Mouse (Mus musculus) macrophage (primary cell): ENCODE measurements around the gene Bbs12. TPM values are rescaled to one million over a fixed set of nuclear protein-coding genes. Genes with fewer than 3 reads are reported as not detected.

Source experiments
- H3K27ac ChIP-seq: fragments of 350-480 bp; formaldehyde crosslinking; 2 replicates; pipeline ENCODE4 v1.9.0; 2021
- H3K36me3 ChIP-seq: fragments of 350-480 bp; formaldehyde crosslinking; 2 replicates; pipeline ENCODE4 v1.9.0; 2021; ENCODE audit errors: inconsistent target
- H3K4me3 ChIP-seq: fragments of 350-480 bp; formaldehyde crosslinking; 2 replicates; pipeline ENCODE4 v1.9.0; 2021; ENCODE audit errors: inconsistent target
- H3K79me2 ChIP-seq: fragments of 350-480 bp; formaldehyde crosslinking; 2 replicates; pipeline ENCODE4 v1.9.0; 2021; ENCODE audit errors: inconsistent target
- WGBS: methylation state at CpG from one replicate; pipeline ENCODE4 v1.1.7; 2026; ENCODE audit warnings: inconsistent platforms; ENCODE audit not compliant: missing documents; 5-methylcytosine and 5-hydroxymethylcytosine counted together
- polyA plus RNA-seq: library from polyadenylated mRNA; stranded (reverse); fragments of 250-400 nt; gene quantifications from 3 replicates; pipeline ENCODE4 v1.2.4, GENCODE M21; 2018; ENCODE audit warnings: inconsistent platforms

Gene Bbs12
- polyA plus RNA-seq, 1 experiment from 2014 or later: 0.82 TPM

GRCm38 (mm10) chr3:37348221-37349165 lies 36.1 kb downstream of the Bbs12 start, which contains the start of gene Fgf2:
Fgf2 (plus strand) TSS chr3:37348346.
- Histone ChIP-seq H3K36me3 (no peaks in the 10 kb centered on the region), H3K27ac (no peak within 1 kb of the TSS), H3K4me3 (no peak within 1 kb of the TSS), H3K79me2 (no peaks in the 10 kb centered on the region)
- WGBS: 1% methylated on average over 69 of the region's 75 CpGs

GRCm38 (mm10) chr3:37349166-37349548 lies 36.8 kb downstream of the Bbs12 start:
- Histone ChIP-seq H3K27ac (no peak overlapping the region), H3K36me3 (no peaks in the 10 kb centered on the region), H3K79me2 (no peaks in the 10 kb centered on the region), H3K4me3 (no peak overlapping the region)
- WGBS: 28% methylated on average over 8 of the region's 8 CpGs

GRCm38 (mm10) chr3:37350386-37350785 lies 38.0 kb downstream of the Bbs12 start:
- Histone ChIP-seq H3K79me2 (no peaks in the 10 kb centered on the region), H3K27ac (no peak overlapping the region), H3K4me3 (no peak overlapping the region), H3K36me3 (no peaks in the 10 kb centered on the region)
- WGBS: 77% methylated on average over 7 of the region's 7 CpGs

- 94% methylated on average over 10 of the region's 10 CpGs for WGBS
- Histone ChIP-seq H3K79me2 (no peaks in the 10 kb centered on the region), H3K4me3 (no peak overlapping the region), H3K27ac (no peak overlapping the region), H3K36me3 (no peaks in the 10 kb centered on the region)
Observed at GRCm38 (mm10) chr3:37353951-37354481, 41.7 kb downstream of the Bbs12 start.

- WGBS: 100% methylated on average over 1 of the region's 1 CpGs
- H3K36me3 ChIP-seq: no peaks in the 10 kb centered on the region
- H3K27ac ChIP-seq: no peak overlapping the region
- no peaks in the 10 kb centered on the region for H3K79me2 ChIP-seq
- no peak overlapping the region for H3K4me3 ChIP-seq
Observed at GRCm38 (mm10) chr3:37354737-37355136, 42.4 kb downstream of the Bbs12 start.

GRCm38 (mm10) chr3:37360729-37361128 lies 48.4 kb downstream of the Bbs12 start:
- WGBS: 17% methylated on average over 9 of the region's 9 CpGs
- Histone ChIP-seq H3K27ac (no peak overlapping the region), H3K4me3 (no peak overlapping the region), H3K79me2 (no peaks in the 10 kb centered on the region), H3K36me3 (no peaks in the 10 kb centered on the region)

- H3K36me3 ChIP-seq: no peaks in the 10 kb centered on the region
- 72% methylated on average over 4 of the region's 4 CpGs for WGBS
- no peak overlapping the region for H3K4me3 ChIP-seq
- no peak overlapping the region for H3K27ac ChIP-seq
- no peaks in the 10 kb centered on the region for H3K79me2 ChIP-seq
Observed at GRCm38 (mm10) chr3:37365144-37365543, 52.8 kb downstream of the Bbs12 start.

- Histone ChIP-seq H3K4me3 (no peak overlapping the region), H3K27ac (no peak overlapping the region), H3K36me3 (no peaks in the 10 kb centered on the region), H3K79me2 (no peaks in the 10 kb centered on the region)
- WGBS: 97% methylated on average over 3 of the region's 3 CpGs
Observed at GRCm38 (mm10) chr3:37365976-37366375, 53.6 kb downstream of the Bbs12 start.

GRCm38 (mm10) chr3:37366381-37367053 lies 54.2 kb downstream of the Bbs12 start:
- Histone ChIP-seq H3K79me2 (no peaks in the 10 kb centered on the region), H3K4me3 (no peak overlapping the region), H3K27ac (no peak overlapping the region), H3K36me3 (no peaks in the 10 kb centered on the region)
- WGBS: 73% methylated on average over 4 of the region's 4 CpGs

- WGBS: 61% methylated on average over 4 of the region's 4 CpGs
- Histone ChIP-seq H3K27ac (no peak overlapping the region), H3K4me3 (no peak overlapping the region)
Observed at GRCm38 (mm10) chr3:37370407-37370806, 58.1 kb downstream of the Bbs12 start.

More at GRCm38 (mm10) chr3:37370407-37370806, 58.1 kb downstream of the Bbs12 start:
- Histone ChIP-seq H3K79me2 (no peaks in the 10 kb centered on the region), H3K36me3 (no peaks in the 10 kb centered on the region)

Other genes with a start within 250 kb of the Bbs12 start
- not detected in 3 replicates for gene Adad1, start 249.0 kb upstream of the Bbs12 start, polyA plus RNA-seq
- not detected in 3 replicates for gene Il2, start 186.6 kb upstream of the Bbs12 start, polyA plus RNA-seq
- not detected in 3 replicates for gene Il21, start 79.9 kb upstream of the Bbs12 start, polyA plus RNA-seq
- 0.77 to 3.7 TPM (median 2.6 TPM) in 3 replicates for gene Cetn4, start 154 bp downstream of the Bbs12 start, polyA plus RNA-seq
- gene Fgf2, start 35.8 kb downstream of the Bbs12 start, polyA plus RNA-seq: 0.04 TPM in 1 of 3 replicates, not detected in the others
- 9.6 to 19.8 TPM (median 14.8 TPM) in 3 replicates for gene Spata5, start 107.3 kb downstream of the Bbs12 start, polyA plus RNA-seq
- 4.8 to 5.7 TPM (median 5.6 TPM) in 3 replicates for gene Nudt6, start 107.7 kb downstream of the Bbs12 start, polyA plus RNA-seq